In genomic region chr10:118870201-118870980, GRCm38 (mm10) we compare ENCODE assay signal across 8 mouse cellular contexts. TPM values are rescaled to one million over a fixed set of nuclear protein-coding genes. Genes with fewer than 3 reads are reported as not detected.
A peak's percentile ranks its signal among the peaks of the same experiment; 100 is the strongest.
DNase-seq lines count a peak whose midpoint lies in the region; ATAC-seq and TF ChIP-seq lines count a peak whose summit lies in the region.

TSS of gene Dyrk2 (minus strand) at chr10:118870209.

- no peak for TF ChIP-seq CTCF in kidney, adult 2 months (conservative IDR thresholded peaks at IDR 0.05; ENCODE audit: insufficient read depth, insufficient read length, low read depth, low read length)

- peak; percentile 36 to 48 for DNase-seq in B cell, adult 2 months
- peak; percentile 65 for DNase-seq in Muller cell, postnatal 12 days (ENCODE audit: inconsistent ontology term)
- DNase-seq in embryo, embryonic 10 days (ENCODE audit: low spot score): peak; percentile 47
- DNase-seq in heart, adult 18-20 months: no peak
- peak; percentile 36 for DNase-seq in kidney, adult 2 months
- DNase-seq in liver, embryonic 13.5 days: peak; percentile 2
- peak; percentile 47 to 69 for DNase-seq in natural killer cell, adult 2 months (ENCODE audit: low spot score in 2 of 2)
- DNase-seq in frontal cortex, postnatal 36 days (ENCODE audit: low spot score in 2 of 2): no peak

- no peak for TF ChIP-seq POLR2A in kidney, adult 2 months (IDR thresholded peaks at IDR 0.05; ENCODE audit: low read depth, low read length)

- H3K4me1 ChIP-seq in kidney, adult 2 months (ENCODE audit: control insufficient read depth, insufficient read depth, low read length): no peaks in the 10 kb centered on the region; the same call in 1 of the 2 replicates
- peaks cover 35% of the 10 kb centered on the region for H3K4me1 ChIP-seq in liver, embryonic 13.5 days (replicated peaks)

- no peaks in the 10 kb centered on the region for H3K27me3 ChIP-seq in kidney, adult 2 months (replicated peaks; ENCODE audit: control insufficient read depth, insufficient read depth, low read length)
- peaks cover 16% of the 10 kb centered on the region for H3K27me3 ChIP-seq in liver, embryonic 13.5 days

- H3K4me2 ChIP-seq in liver, embryonic 13.5 days: peak within 1 kb of the TSS; percentile 89

- H3K9ac ChIP-seq in liver, embryonic 13.5 days: peak within 1 kb of the TSS; percentile 83

- no peaks in the 10 kb centered on the region for H3K9me3 ChIP-seq in liver, embryonic 13.5 days (replicated peaks)

- H3K27ac ChIP-seq in kidney, adult 2 months (ENCODE audit: insufficient read depth, low read depth, low read length): peak within 1 kb of the TSS; percentile 44
- H3K27ac ChIP-seq in liver, embryonic 13.5 days: peak within 1 kb of the TSS; percentile 64

- H3K4me3 ChIP-seq in kidney, adult 2 months (ENCODE audit: insufficient read depth, low read depth, low read length): peak within 1 kb of the TSS; percentile 66
- peak within 1 kb of the TSS; percentile 79 for H3K4me3 ChIP-seq in liver, embryonic 13.5 days (replicated peaks)

- no peaks in the 10 kb centered on the region for H3K36me3 ChIP-seq in kidney, adult 2 months (ENCODE audit: control insufficient read depth, insufficient read depth, low read length)
- H3K36me3 ChIP-seq in liver, embryonic 13.5 days: no peaks in the 10 kb centered on the region

- ATAC-seq in liver, embryonic 13.5 days (ENCODE audit: low read depth): no peak

- WGBS in kidney, adult 2 months: 25% methylated on average over 16 of the region's 16 CpGs
- WGBS in liver, embryonic 13.5 days (ENCODE audit: insufficient replicate concordance): 19% methylated on average over 16 of the region's 16 CpGs

RNA-seq across cellular contexts. Expression of gene Dyrk2, which starts in this region (rescaled TPM):
- total RNA-seq in heart, adult 18-20 months (2021): 10 to 100 TPM; 26.6 to 37.1 TPM
- polyA plus RNA-seq in kidney, adult 2 months (2012; rRNA removed): 21.2 and 21.5 TPM in 2 replicates
- polyA plus RNA-seq in liver, embryonic 13.5 days (2015; fragmentation: Nextera tagmentation; extraction: Ambion mirVana): 1.9 and 2.5 TPM in 2 replicates

Comparison
In these comparisons a context has a peak if more than half of its experiments do, and no peak if none do; other contexts are left out.
1. DNase-seq: peak in B cell, adult 2 months (2 of 2), Muller cell, postnatal 12 days (single experiment), embryo, embryonic 10 days (single experiment), kidney, adult 2 months (single experiment), liver, embryonic 13.5 days (single experiment) and natural killer cell, adult 2 months (2 of 2); none in heart, adult 18-20 months (0 of 2) and frontal cortex, postnatal 36 days (0 of 2).